Mouse (Mus musculus) heart, adult 18-20 months (tissue): ENCODE measurements at regions not wholly inside any gene's neighbourhood (a gene's known extent, or its start where the extent isn't known, plus 50 kb on each side); places are given as distances from the start of the nearest gene placed in this dataset.

ENCODE experiments used
- DNase-seq, 2 experiments: peaks; one replicate each; pipeline ENCODE4 v3.0.0; 2021 to 2022; ENCODE audit warnings: mixed read lengths in 1 of 2
- microRNA-seq, 2 experiments: library from miRNA; unstranded; fragments of <30 nt; microRNA quantifications; one replicate each; pipeline ENCODE4 v1.2.0; 2022

GRCm38 (mm10) chr3:34868698-34869409, 218.6 kb downstream of the Sox2 start:
- DNase-seq = no peak

DNA sequence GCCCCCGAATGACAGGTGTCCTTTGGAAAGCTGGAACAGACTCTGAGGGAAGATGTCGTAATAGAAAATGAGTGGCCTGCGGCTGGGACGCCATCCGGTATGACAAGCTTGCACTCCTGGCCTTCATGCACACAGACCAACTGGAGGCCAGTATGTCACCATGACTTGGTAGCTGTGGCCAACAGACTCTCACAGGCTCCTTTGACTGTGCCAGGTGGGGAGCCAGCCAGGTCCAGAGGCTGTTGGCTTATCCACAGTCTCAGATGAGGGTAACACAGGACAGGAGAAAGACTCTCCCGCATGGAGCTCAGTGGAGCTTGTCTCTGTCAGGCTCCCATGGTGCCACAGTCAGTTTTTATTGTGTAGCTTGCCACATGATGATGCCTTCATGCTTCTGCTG, 219.7 kb downstream of the Sox2 start:
- DNase-seq = no peak

DNA sequence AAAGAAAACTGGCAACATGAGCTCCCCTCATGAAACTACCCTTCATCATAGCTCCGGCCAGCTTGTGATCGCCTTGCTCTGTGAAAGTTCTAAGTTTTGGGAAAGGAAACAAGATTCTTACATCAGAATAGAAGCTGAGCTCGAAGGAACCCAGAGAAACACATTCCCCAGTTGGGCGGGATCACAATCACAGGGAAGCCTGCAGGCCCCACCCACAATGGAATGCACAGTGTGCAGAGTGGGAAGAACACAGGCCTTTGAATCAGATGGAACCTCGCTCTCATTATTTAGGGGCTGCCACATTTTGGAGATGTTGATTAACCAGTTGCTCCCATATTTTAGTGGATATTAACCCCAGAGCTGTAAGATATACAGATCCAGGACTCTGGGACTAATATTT, 234.9 kb downstream of the Sox2 start:
- DNase-seq = peak; percentile 3 to 18

- DNase-seq = no peak
These were observed 243.2 kb downstream of the Sox2 start for GRCm38 (mm10) chr3:34893381-34893780.

- DNase-seq = no peak
These were observed 252.9 kb downstream of the Sox2 start for GRCm38 (mm10) chr3:34903106-34903505.

- no peak for DNase-seq
These were observed 258.3 kb downstream of the Sox2 start for GRCm38 (mm10) chr3:34908489-34908888.

DNA sequence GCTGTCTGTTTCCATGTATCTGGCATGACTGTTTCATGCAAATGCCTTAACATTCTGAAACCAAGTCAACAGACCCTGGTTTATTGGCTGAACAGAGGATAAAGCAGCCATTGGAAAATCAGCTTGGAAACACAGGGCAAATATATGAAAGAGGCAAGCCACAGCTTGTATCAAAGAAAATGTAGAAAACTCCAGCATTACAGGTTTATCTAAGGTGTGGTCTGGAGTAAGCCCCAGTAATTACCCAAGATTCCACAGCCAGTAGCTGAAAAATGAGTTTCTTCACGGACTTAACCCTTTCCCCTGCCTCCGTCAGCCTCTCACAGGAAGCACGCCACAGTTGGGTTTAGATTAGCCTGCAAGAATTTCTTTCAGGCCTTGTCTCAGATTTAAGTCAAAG, 259.1 kb downstream of the Sox2 start:
- DNase-seq = no peak

GRCm38 (mm10) chr3:34918326-34918932, 268.2 kb downstream of the Sox2 start:
- DNase-seq = no peak

GRCm38 (mm10) chr3:34920497-34920896, 270.3 kb downstream of the Sox2 start:
- DNase-seq = no peak

- no peak for DNase-seq
These were observed 299.7 kb downstream of the Sox2 start for GRCm38 (mm10) chr3:34949867-34950266.

DNA sequence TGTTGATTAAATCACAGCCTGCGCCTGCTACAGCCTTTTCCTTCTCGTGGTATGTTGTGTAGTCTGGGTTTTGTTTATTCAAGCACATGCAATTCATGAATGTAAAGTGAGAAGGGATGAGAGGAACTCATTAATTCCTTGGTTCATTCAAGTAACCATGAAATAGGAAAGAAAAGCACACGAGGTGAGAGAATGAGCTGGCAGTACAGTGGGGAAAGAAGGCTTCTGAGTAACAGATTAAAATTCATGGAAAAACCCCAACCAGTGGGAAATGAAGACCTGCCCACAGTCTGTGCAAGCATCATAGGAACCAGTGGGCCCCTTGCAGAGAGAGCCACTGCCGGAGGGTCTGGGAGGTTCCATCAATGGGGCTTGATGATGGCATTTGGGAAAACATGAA, 306.0 kb downstream of the Sox2 start:
- DNase-seq = no peak

DNA sequence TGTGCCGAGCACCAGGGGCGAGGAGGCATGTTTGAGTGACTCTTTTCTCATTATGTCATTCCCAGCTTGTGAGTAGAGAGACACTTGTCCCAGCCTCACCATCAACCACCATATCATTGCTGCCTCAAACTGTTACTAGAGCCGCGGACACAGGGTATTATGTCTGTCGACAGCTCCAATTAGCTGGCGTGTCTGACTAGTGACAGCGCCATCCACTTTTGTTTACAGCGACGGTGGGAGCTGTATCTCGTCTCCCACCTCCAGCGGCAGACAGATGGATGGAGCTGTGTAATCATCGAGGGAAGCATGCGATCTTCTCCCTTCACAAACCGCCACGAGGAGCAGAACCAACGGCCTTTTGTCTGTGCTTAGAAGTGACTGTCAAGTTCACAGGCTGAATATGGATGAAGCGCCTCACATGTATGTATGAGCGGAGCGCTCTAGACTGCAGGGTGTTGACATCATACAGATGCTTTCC, 308.9 kb downstream of the Sox2 start:
- no peak for DNase-seq

GRCm38 (mm10) chr3:34966442-34966841, 316.2 kb downstream of the Sox2 start:
- no peak for DNase-seq

- no peak for DNase-seq
These were observed 317.7 kb downstream of the Sox2 start for GRCm38 (mm10) chr3:34967911-34968310.

DNA sequence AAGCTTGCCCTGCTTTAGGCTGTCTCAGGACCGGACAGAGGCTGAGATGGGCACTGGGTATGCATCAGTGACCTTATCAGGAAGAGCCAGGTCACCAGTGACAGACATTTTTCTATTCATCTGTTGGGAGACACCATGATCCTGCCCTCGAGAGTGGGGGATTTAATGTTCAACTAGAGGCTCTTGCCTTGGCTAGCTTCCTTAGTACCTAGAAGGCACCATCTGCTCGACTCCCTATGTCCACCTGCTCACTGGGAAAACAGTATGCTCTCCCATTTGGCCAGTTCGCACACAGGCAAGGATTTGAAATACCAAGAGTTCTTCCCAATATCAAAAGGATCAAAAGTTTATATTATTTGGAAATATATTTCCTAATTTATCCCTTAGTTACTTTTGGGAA, 321.3 kb downstream of the Sox2 start:
- DNase-seq = no peak

GRCm38 (mm10) chr3:34974371-34974770, 324.2 kb downstream of the Sox2 start:
- DNase-seq = no peak

Small RNA genes in the stretch of these regions (microRNA-seq; reads per million reads assigned to microRNA genes)
- gene Mir6378 = 0 reads per million in 2 experiments
